Mouse (Mus musculus): ENCODE measurements around the gene Slc13a3. TPM values are rescaled to one million over a fixed set of nuclear protein-coding genes. Genes with fewer than 3 reads are reported as not detected.

Gene Slc13a3
- polyA plus RNA-seq, 1 experiment from 2014 or later, result 0.87 TPM

DNA sequence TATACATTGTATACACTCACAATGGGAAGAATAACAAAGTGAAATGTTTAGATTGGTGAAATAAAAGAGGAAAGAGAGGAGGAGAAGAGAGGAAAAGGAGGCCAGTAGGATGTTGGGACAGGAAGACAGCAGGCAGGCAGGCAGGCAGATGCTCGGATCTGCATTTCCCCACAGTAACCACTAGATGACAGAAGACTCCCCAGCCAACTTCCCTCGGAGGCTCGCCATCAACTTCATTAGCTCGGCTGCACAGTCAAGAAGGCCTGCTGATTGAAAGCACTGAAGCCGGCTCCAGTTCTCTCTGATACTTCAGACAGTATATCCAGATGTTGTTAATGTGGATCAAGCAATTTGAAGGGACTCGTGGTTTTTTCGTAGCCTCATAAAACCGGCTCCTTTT, 81.5 kb downstream of the Slc13a3 start:
- no peak for ATAC-seq (ENCODE audit: insufficient read depth, low FRiP score)
- Histone ChIP-seq H3K9ac (ENCODE audit: low read length) (no peak overlapping the region), H3K9me3 (replicated peaks; ENCODE audit: control insufficient read depth, low read length) (no peaks in the 10 kb centered on the region), H3K4me3 (replicated peaks; ENCODE audit: low read length) (no peak overlapping the region), H3K27ac (ENCODE audit: low read length) (no peak overlapping the region), H3K4me1 (ENCODE audit: control insufficient read depth, insufficient read depth, low read length) (peaks cover 4% of the 10 kb centered on the region; the same call in 1 of the 2 replicates), H3K36me3 (ENCODE audit: control insufficient read depth, insufficient read depth, low read length) (no peaks in the 10 kb centered on the region), H3K27me3 (ENCODE audit: control insufficient read depth, insufficient read depth, low read length) (no peaks in the 10 kb centered on the region), H3K4me2 (ENCODE audit: low read depth, low read length) (no peak overlapping the region)
- 18% methylated on average over 8 of the region's 8 CpGs for WGBS

DNA sequence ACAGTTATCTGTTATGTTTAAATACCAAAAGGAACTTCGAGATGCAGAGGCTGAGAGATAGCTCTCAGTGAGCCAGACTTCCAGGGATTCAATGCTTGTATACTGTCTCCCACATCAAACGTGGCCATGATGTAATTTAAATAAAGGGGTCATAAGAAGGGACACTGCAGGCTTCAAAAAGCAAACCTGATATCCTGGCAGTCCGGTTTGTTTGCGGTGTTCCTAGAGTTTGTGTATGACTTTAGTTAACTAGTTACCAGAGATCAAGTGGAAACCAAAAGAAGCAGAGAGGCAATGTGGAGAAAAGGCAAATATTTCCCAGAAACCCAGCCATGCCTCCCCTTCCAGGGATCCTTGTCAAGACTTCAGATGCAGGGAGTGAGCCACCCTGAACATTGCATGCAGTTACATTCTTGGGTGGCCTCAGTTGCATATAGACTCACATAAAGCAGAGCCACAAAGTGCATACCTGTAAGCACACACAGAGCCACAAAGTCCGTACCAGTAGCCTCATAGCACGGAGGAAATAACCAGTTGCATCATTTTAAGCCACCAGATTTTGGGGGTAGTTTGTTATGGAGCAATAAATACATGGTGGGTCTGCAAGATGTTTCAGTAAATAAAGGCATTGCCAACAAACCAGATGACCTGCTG, 83.6 kb downstream of the Slc13a3 start:
- H3K9me3 ChIP-seq (replicated peaks; ENCODE audit: control insufficient read depth, low read length), result no peaks in the 10 kb centered on the region
- no peak for ATAC-seq (ENCODE audit: insufficient read depth, low FRiP score)
- no peak overlapping the region for H3K27ac ChIP-seq (ENCODE audit: low read length)
- no peak overlapping the region for H3K4me3 ChIP-seq (replicated peaks; ENCODE audit: low read length)
- 62% methylated on average over 6 of the region's 6 CpGs for WGBS
- no peaks in the 10 kb centered on the region for H3K36me3 ChIP-seq (ENCODE audit: control insufficient read depth, insufficient read depth, low read length)
- no peaks in the 10 kb centered on the region for H3K27me3 ChIP-seq (ENCODE audit: control insufficient read depth, insufficient read depth, low read length)
- no peak overlapping the region for H3K9ac ChIP-seq (ENCODE audit: low read length)
- H3K4me1 ChIP-seq (ENCODE audit: control insufficient read depth, insufficient read depth, low read length), result 0 out of 2 replicates have a peak, but pooled peaks cover 5% of the 10 kb centered on the region
- no peak overlapping the region for H3K4me2 ChIP-seq (ENCODE audit: low read depth, low read length)

DNA sequence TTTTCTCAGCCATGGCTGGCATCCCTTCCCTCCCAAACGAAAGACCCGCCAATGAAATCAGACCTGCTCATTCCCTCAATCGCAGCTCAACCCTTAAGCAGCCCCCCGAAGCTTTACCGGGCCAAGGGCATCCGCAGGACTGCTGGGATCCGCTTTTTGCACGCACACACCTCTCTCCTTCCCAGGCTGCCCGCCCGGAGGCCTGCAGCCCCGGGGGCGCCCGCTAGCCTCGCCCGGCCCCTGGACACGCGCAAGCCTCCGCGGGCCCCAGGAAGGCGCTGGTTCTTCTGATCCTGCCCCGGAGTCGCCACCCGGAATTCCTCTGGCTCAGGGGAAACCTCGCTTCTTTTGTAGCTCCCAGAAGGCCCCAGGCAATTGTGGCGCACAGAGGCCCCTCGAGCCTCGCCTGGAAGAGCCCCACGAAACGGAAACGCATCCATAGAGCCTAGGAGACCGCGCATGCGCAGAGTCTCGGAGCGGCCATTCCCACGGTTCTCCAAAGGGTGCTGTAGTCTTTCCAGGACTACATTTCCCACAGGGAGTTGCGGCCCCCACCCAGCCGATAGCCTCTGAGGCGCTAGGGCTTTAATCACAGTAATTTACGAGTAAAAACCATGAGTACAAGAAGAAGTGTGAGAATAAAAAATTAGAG, 85.1 kb downstream of the Slc13a3 start, which contains the start of gene Zfp334:
Gene Zfp334, minus strand, starts transcription at position 416 of the 652 bp plus-strand sequence.
- 0 out of 2 replicates have a peak, but pooled peaks cover 5% of the 10 kb centered on the region for H3K4me1 ChIP-seq (ENCODE audit: control insufficient read depth, insufficient read depth, low read length)
- under 1% methylated on average over 40 of the region's 40 CpGs for WGBS
- H3K36me3 ChIP-seq (ENCODE audit: control insufficient read depth, insufficient read depth, low read length), result peaks cover 5% of the 10 kb centered on the region; the same call in 1 of the 2 replicates
- H3K4me3 ChIP-seq (replicated peaks; ENCODE audit: low read length), result peak within 1 kb of the TSS; percentile 88
- peak within 1 kb of the TSS; percentile 90 for H3K4me2 ChIP-seq (ENCODE audit: low read depth, low read length)
- peak within 1 kb of the TSS; percentile 91 for H3K9ac ChIP-seq (ENCODE audit: low read length)
- H3K27me3 ChIP-seq (ENCODE audit: control insufficient read depth, insufficient read depth, low read length), result no peaks in the 10 kb centered on the region
- peak; percentile 94 for ATAC-seq (ENCODE audit: insufficient read depth, low FRiP score)
- peak within 1 kb of the TSS; percentile 81 for H3K27ac ChIP-seq (ENCODE audit: low read length)
- no peaks in the 10 kb centered on the region for H3K9me3 ChIP-seq (replicated peaks; ENCODE audit: control insufficient read depth, low read length)

DNA sequence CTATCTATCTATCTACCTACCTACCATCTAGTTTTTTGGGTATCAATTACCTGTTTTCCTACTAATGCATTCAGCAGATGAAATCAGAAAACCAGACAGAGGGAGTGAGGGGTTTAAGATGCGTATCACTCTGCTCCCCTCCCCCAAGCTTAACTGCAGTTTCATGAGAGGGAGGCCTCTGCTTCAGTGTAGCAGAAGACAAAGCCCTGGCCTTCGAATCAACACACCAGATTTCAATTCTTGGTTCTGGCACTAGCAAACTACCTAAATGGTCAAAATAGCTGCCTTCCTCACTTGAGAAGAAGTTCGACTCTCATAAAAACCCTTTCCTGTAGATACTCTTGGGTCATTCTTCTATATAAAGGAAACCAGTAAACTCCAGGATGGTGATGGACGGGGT, 85.7 kb downstream of the Slc13a3 start:
- Histone ChIP-seq H3K4me1 (ENCODE audit: control insufficient read depth, insufficient read depth, low read length) (0 out of 2 replicates have a peak, but pooled peaks cover 5% of the 10 kb centered on the region), H3K27ac (ENCODE audit: low read length) (peak overlapping the region; percentile 81), H3K36me3 (ENCODE audit: control insufficient read depth, insufficient read depth, low read length) (peaks cover 11% of the 10 kb centered on the region), H3K27me3 (ENCODE audit: control insufficient read depth, insufficient read depth, low read length) (no peaks in the 10 kb centered on the region), H3K9ac (ENCODE audit: low read length) (peak overlapping the region; percentile 91), H3K4me3 (replicated peaks; ENCODE audit: low read length) (peak overlapping the region; percentile 88), H3K9me3 (replicated peaks; ENCODE audit: control insufficient read depth, low read length) (no peaks in the 10 kb centered on the region), H3K4me2 (ENCODE audit: low read depth, low read length) (peak overlapping the region; percentile 90)
- WGBS, result 10% methylated on average over 4 of the region's 4 CpGs
- no peak for ATAC-seq (ENCODE audit: insufficient read depth, low FRiP score)

DNA sequence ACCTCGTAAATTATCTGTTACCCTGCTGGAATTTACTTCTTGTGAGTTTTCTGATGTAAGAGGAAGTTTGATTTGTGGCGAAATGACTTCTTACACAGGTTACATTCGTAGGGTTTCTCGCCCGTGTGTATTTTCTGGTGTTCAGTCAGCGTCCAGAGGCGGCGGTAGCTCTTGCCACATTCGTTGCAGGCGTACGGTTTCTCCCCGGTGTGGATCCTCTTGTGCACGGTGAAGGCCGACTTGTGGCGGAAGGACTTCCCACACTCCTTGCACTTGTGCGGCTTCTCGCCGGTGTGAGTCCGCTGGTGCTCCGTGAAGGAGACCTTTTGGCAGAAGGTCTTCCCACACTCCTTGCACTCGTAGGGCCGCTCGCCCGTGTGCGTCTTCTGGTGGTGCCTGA, 93.0 kb downstream of the Slc13a3 start:
- Histone ChIP-seq H3K4me1 (ENCODE audit: control insufficient read depth, insufficient read depth, low read length) (no peaks in the 10 kb centered on the region), H3K9me3 (replicated peaks; ENCODE audit: control insufficient read depth, low read length) (peaks cover 17% of the 10 kb centered on the region), H3K4me2 (ENCODE audit: low read depth, low read length) (no peak overlapping the region), H3K27me3 (ENCODE audit: control insufficient read depth, insufficient read depth, low read length) (no peaks in the 10 kb centered on the region), H3K27ac (ENCODE audit: low read length) (no peak overlapping the region), H3K4me3 (replicated peaks; ENCODE audit: low read length) (no peak overlapping the region), H3K9ac (ENCODE audit: low read length) (no peak overlapping the region), H3K36me3 (ENCODE audit: control insufficient read depth, insufficient read depth, low read length) (peaks cover 43% of the 10 kb centered on the region)
- no peak for ATAC-seq (ENCODE audit: insufficient read depth, low FRiP score)
- WGBS, result 96% methylated on average over 25 of the region's 25 CpGs

DNA sequence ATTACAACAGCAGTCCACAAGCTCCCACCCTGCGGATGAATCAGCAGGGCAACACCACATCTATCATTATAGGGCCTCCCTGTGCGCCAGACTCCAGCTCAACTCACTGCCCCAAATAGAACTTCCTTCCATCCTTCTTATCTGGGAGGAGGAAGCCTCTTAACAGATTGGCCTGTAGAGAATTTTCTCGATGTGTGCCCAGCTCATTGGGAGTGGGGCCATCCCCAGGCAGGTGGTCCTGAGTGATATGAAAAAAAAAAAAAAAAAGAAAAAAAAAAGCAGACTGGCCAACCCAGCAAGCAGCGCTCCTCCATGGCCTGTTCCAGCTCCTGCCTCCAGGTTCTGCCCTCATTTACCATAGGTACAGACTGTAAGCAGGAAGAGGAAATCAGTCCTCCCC, 97.0 kb downstream of the Slc13a3 start:
- Histone ChIP-seq H3K4me1 (ENCODE audit: control insufficient read depth, insufficient read depth, low read length) (no peaks in the 10 kb centered on the region), H3K9me3 (replicated peaks; ENCODE audit: control insufficient read depth, low read length) (peaks cover 16% of the 10 kb centered on the region), H3K36me3 (ENCODE audit: control insufficient read depth, insufficient read depth, low read length) (peaks cover 18% of the 10 kb centered on the region), H3K4me2 (ENCODE audit: low read depth, low read length) (no peak overlapping the region), H3K27me3 (ENCODE audit: control insufficient read depth, insufficient read depth, low read length) (no peaks in the 10 kb centered on the region), H3K9ac (ENCODE audit: low read length) (no peak overlapping the region), H3K27ac (ENCODE audit: low read length) (no peak overlapping the region), H3K4me3 (replicated peaks; ENCODE audit: low read length) (no peak overlapping the region)
- 72% methylated on average over 4 of the region's 4 CpGs for WGBS
- ATAC-seq (ENCODE audit: insufficient read depth, low FRiP score), result no peak

DNA sequence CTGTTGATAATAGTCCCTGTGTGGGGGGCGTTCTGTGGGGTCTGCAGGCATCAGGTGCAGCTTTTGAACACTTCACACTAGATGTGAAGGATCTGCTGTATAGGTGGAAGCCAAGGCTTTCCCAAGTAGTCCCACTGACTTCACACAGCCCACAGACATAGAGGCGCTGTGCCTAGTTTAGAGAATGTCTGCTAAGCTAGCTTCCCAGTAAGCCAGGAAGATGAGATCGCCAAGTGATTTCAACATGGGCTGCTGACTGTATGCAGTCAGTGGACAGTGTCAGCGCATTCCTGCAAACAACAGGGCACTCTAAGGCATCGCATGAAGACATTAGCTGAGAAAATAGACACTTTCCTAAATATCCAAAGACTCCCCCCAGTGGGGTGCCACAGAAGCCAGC, 97.6 kb downstream of the Slc13a3 start:
- no peak overlapping the region for H3K9ac ChIP-seq (ENCODE audit: low read length)
- 85% methylated on average over 5 of the region's 5 CpGs for WGBS
- H3K4me1 ChIP-seq (ENCODE audit: control insufficient read depth, insufficient read depth, low read length), result no peaks in the 10 kb centered on the region
- peaks cover 11% of the 10 kb centered on the region for H3K9me3 ChIP-seq (replicated peaks; ENCODE audit: control insufficient read depth, low read length)
- peaks cover 12% of the 10 kb centered on the region for H3K36me3 ChIP-seq (ENCODE audit: control insufficient read depth, insufficient read depth, low read length)
- no peaks in the 10 kb centered on the region for H3K27me3 ChIP-seq (ENCODE audit: control insufficient read depth, insufficient read depth, low read length)
- H3K4me2 ChIP-seq (ENCODE audit: low read depth, low read length), result no peak overlapping the region
- no peak overlapping the region for H3K27ac ChIP-seq (ENCODE audit: low read length)
- H3K4me3 ChIP-seq (replicated peaks; ENCODE audit: low read length), result no peak overlapping the region
- no peak for ATAC-seq (ENCODE audit: insufficient read depth, low FRiP score)

DNA sequence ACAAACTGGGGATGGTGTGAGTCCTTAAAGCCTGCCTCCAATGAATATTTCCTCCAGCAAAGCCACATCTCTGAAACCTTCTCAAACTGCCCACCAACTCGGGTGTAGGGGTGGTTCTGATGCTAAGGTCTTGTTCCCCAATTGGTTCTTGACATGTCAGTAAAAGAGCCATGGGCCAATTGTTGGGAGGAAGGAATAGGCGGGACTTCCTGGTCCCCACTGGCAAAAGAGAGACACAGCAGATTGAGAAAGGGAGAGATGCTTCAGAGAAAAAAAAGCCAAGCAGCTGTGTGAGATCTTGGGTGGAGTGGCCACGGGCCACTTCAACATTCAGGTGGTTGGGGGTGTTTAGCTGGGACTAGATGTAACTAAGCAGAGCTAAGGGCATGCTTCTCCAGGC, 102.0 kb downstream of the Slc13a3 start:
- H3K36me3 ChIP-seq (ENCODE audit: control insufficient read depth, insufficient read depth, low read length), result no peaks in the 10 kb centered on the region
- H3K27ac ChIP-seq (ENCODE audit: low read length), result no peak overlapping the region
- peaks cover 7% of the 10 kb centered on the region for H3K4me1 ChIP-seq (ENCODE audit: control insufficient read depth, insufficient read depth, low read length)
- H3K9me3 ChIP-seq (replicated peaks; ENCODE audit: control insufficient read depth, low read length), result no peaks in the 10 kb centered on the region
- no peak overlapping the region for H3K4me3 ChIP-seq (replicated peaks; ENCODE audit: low read length)
- WGBS, result 14% methylated on average over 3 of the region's 3 CpGs
- ATAC-seq (ENCODE audit: insufficient read depth, low FRiP score), result no peak
- no peak overlapping the region for H3K4me2 ChIP-seq (ENCODE audit: low read depth, low read length)
- H3K27me3 ChIP-seq (ENCODE audit: control insufficient read depth, insufficient read depth, low read length), result peaks cover 13% of the 10 kb centered on the region
- H3K9ac ChIP-seq (ENCODE audit: low read length), result no peak overlapping the region

DNA sequence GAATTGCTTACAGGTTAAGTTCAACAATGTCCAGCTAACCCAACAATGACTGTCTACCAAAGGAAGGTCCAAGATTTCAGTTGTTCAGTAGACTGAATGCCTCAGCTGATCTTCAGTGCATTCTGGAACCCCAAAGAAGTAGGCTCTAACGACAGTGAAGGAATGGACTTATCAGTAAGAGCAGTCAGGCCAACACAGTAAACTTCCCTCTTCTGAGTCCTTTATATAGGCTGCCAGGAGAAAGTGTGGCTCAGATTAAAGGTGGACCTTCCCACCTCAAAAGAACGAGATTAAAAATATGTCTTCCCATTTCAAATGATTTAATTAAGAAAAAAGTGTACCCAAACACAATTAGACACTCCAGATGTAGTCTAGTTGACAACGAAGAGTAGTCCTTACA, 102.7 kb downstream of the Slc13a3 start:
- Histone ChIP-seq H3K4me1 (ENCODE audit: control insufficient read depth, insufficient read depth, low read length) (peaks cover 7% of the 10 kb centered on the region), H3K36me3 (ENCODE audit: control insufficient read depth, insufficient read depth, low read length) (no peaks in the 10 kb centered on the region), H3K9me3 (replicated peaks; ENCODE audit: control insufficient read depth, low read length) (no peaks in the 10 kb centered on the region), H3K4me2 (ENCODE audit: low read depth, low read length) (no peak overlapping the region), H3K4me3 (replicated peaks; ENCODE audit: low read length) (no peak overlapping the region), H3K27ac (ENCODE audit: low read length) (no peak overlapping the region), H3K27me3 (ENCODE audit: control insufficient read depth, insufficient read depth, low read length) (peaks cover 16% of the 10 kb centered on the region), H3K9ac (ENCODE audit: low read length) (no peak overlapping the region)
- 63% methylated on average over 3 of the region's 3 CpGs for WGBS
- no peak for ATAC-seq (ENCODE audit: insufficient read depth, low FRiP score)

Data from stomach, embryonic 16.5 days (tissue).